Mouse (Mus musculus): Measurements from ENCODE around the gene Pecr. TPM values are rescaled to one million over a fixed set of nuclear protein-coding genes. Genes with fewer than 3 reads are reported as not detected.
"Not testable (repeated sequence)": the region's sequence is repeated elsewhere in the genome, so short reads cannot be mapped to it uniquely, and the experiment has no call there.

Gene Pecr
- polyA plus RNA-seq, 1 experiment from 2014 or later = 29.2 TPM

GRCm38 (mm10) chr1:72282604-72283003 lies 1.5 kb downstream of the Pecr start:
- WGBS = 73% methylated on average over 1 of the region's 1 CpGs
- H3K27ac ChIP-seq (replicated peaks) = no peak overlapping the region
- H3K27me3 ChIP-seq (replicated peaks; ENCODE audit: low read depth, poor library complexity, severe bottlenecking) = peaks cover 14% of the 10 kb centered on the region
- H3K36me3 ChIP-seq (replicated peaks) = no peaks in the 10 kb centered on the region; the same call in 1 of the 2 replicates
- peaks cover 17% of the 10 kb centered on the region for H3K4me1 ChIP-seq
- H3K9me3 ChIP-seq = no peaks in the 10 kb centered on the region
- no peak overlapping the region for H3K4me3 ChIP-seq
- DNase-seq (ENCODE audit: low spot score) = no peak

- peaks cover 40% of the 10 kb centered on the region for H3K36me3 ChIP-seq (replicated peaks)
- 91% methylated on average over 3 of the region's 3 CpGs for WGBS
- no peaks in the 10 kb centered on the region for H3K27me3 ChIP-seq (replicated peaks; ENCODE audit: low read depth, poor library complexity, severe bottlenecking)
- no peaks in the 10 kb centered on the region for H3K4me1 ChIP-seq
- H3K4me3 ChIP-seq = no peak overlapping the region
- no peak for DNase-seq (ENCODE audit: low spot score)
- H3K9me3 ChIP-seq = no peaks in the 10 kb centered on the region
- H3K27ac ChIP-seq (replicated peaks) = no peak overlapping the region
These were observed 6.0 kb downstream of the Pecr start for GRCm38 (mm10) chr1:72278085-72278484.

- H3K4me3 ChIP-seq = no peak overlapping the region
- H3K36me3 ChIP-seq (replicated peaks) = peaks cover 27% of the 10 kb centered on the region
- H3K4me1 ChIP-seq = peaks cover 17% of the 10 kb centered on the region
- no peaks in the 10 kb centered on the region for H3K9me3 ChIP-seq
- DNase-seq (ENCODE audit: low spot score) = no peak
- H3K27ac ChIP-seq (replicated peaks) = no peak overlapping the region
- 90% methylated on average over 3 of the region's 3 CpGs for WGBS
- no peaks in the 10 kb centered on the region for H3K27me3 ChIP-seq (replicated peaks; ENCODE audit: low read depth, poor library complexity, severe bottlenecking)
These were observed 21.0 kb downstream of the Pecr start for GRCm38 (mm10) chr1:72263099-72263498.

- Histone ChIP-seq H3K27ac (replicated peaks) (no peak overlapping the region), H3K27me3 (replicated peaks; ENCODE audit: low read depth, poor library complexity, severe bottlenecking) (no peaks in the 10 kb centered on the region), H3K4me1 (peaks cover 31% of the 10 kb centered on the region), H3K4me3 (no peak overlapping the region), H3K9me3 (no peaks in the 10 kb centered on the region), H3K36me3 (replicated peaks) (no peaks in the 10 kb centered on the region)
- 85% methylated on average over 9 of the region's 9 CpGs for WGBS
- DNase-seq (ENCODE audit: low spot score) = no peak
These were observed 27.5 kb downstream of the Pecr start for GRCm38 (mm10) chr1:72256381-72257256.

- Histone ChIP-seq H3K4me3 (peak overlapping the region; percentile 59; the same call in 1 of the 2 replicates), H3K27me3 (replicated peaks; ENCODE audit: low read depth, poor library complexity, severe bottlenecking) (no peaks in the 10 kb centered on the region), H3K36me3 (replicated peaks) (no peaks in the 10 kb centered on the region), H3K27ac (replicated peaks) (peak overlapping the region; percentile 97), H3K9me3 (no peaks in the 10 kb centered on the region), H3K4me1 (peaks cover 31% of the 10 kb centered on the region)
- DNase-seq (ENCODE audit: low spot score) = no peak
- 37% methylated on average over 11 of the region's 11 CpGs for WGBS
These were observed 28.3 kb downstream of the Pecr start for GRCm38 (mm10) chr1:72255854-72256175.

- Histone ChIP-seq H3K36me3 (replicated peaks) (no peaks in the 10 kb centered on the region), H3K4me3 (peak overlapping the region; percentile 59), H3K27me3 (replicated peaks; ENCODE audit: low read depth, poor library complexity, severe bottlenecking) (no peaks in the 10 kb centered on the region), H3K4me1 (peaks cover 31% of the 10 kb centered on the region), H3K9me3 (no peaks in the 10 kb centered on the region), H3K27ac (replicated peaks) (peak overlapping the region; percentile 97)
- WGBS = 6% methylated on average over 15 of the region's 15 CpGs
- peak; percentile 90 for DNase-seq (ENCODE audit: low spot score)
These were observed 28.9 kb downstream of the Pecr start for GRCm38 (mm10) chr1:72255062-72255853.

- H3K36me3 ChIP-seq (replicated peaks) = no peaks in the 10 kb centered on the region
- no peaks in the 10 kb centered on the region for H3K9me3 ChIP-seq
- DNase-seq (ENCODE audit: low spot score) = peak; percentile 93
- WGBS = 2% methylated on average over 35 of the region's 35 CpGs
- peaks cover 29% of the 10 kb centered on the region for H3K4me1 ChIP-seq
- peak overlapping the region; percentile 97 for H3K27ac ChIP-seq (replicated peaks)
- H3K27me3 ChIP-seq (replicated peaks; ENCODE audit: low read depth, poor library complexity, severe bottlenecking) = no peaks in the 10 kb centered on the region
- H3K4me3 ChIP-seq = peak overlapping the region; percentile 59
These were observed 29.5 kb downstream of the Pecr start for GRCm38 (mm10) chr1:72254545-72255061.

GRCm38 (mm10) chr1:72253881-72254491 lies 30.1 kb downstream of the Pecr start:
- H3K27ac ChIP-seq (replicated peaks) = peak overlapping the region; percentile 97

GRCm38 (mm10) chr1:72251806-72252205 lies 32.3 kb downstream of the Pecr start:
- Histone ChIP-seq H3K4me3 (no peak overlapping the region), H3K9me3 (no peaks in the 10 kb centered on the region), H3K4me1 (peaks cover 19% of the 10 kb centered on the region), H3K27ac (replicated peaks) (no peak overlapping the region), H3K36me3 (replicated peaks) (no peaks in the 10 kb centered on the region), H3K27me3 (replicated peaks; ENCODE audit: low read depth, poor library complexity, severe bottlenecking) (no peaks in the 10 kb centered on the region)
- DNase-seq (ENCODE audit: low spot score) = no peak
- WGBS = 83% methylated on average over 1 of the region's 1 CpGs

More at GRCm38 (mm10) chr1:72253881-72254491, 30.1 kb downstream of the Pecr start:
- Histone ChIP-seq H3K4me1 (peaks cover 22% of the 10 kb centered on the region), H3K36me3 (replicated peaks) (no peaks in the 10 kb centered on the region), H3K9me3 (no peaks in the 10 kb centered on the region), H3K27me3 (replicated peaks; ENCODE audit: low read depth, poor library complexity, severe bottlenecking) (no peaks in the 10 kb centered on the region), H3K4me3 (peak overlapping the region; percentile 59)
- 49% methylated on average over 11 of the region's 11 CpGs for WGBS
- DNase-seq (ENCODE audit: low spot score) = peak; percentile 30

GRCm38 (mm10) chr1:72248226-72248737 lies 35.8 kb downstream of the Pecr start:
- not testable (repeated sequence) for H3K36me3 ChIP-seq (replicated peaks); H3K27ac ChIP-seq (replicated peaks); H3K9me3 ChIP-seq; H3K4me1 ChIP-seq; H3K27me3 ChIP-seq (replicated peaks; ENCODE audit: low read depth, poor library complexity, severe bottlenecking); DNase-seq (ENCODE audit: low spot score); H3K4me3 ChIP-seq
- WGBS = 41% methylated on average over 9 of the region's 9 CpGs

- WGBS = under 1% methylated on average over 12 of the region's 12 CpGs
- H3K4me3 ChIP-seq = peak overlapping the region; percentile 18; the same call in 1 of the 2 replicates
- H3K27me3 ChIP-seq (replicated peaks; ENCODE audit: low read depth, poor library complexity, severe bottlenecking) = no peaks in the 10 kb centered on the region
- no peak overlapping the region for H3K27ac ChIP-seq (replicated peaks)
- H3K9me3 ChIP-seq = no peaks in the 10 kb centered on the region
- peak; percentile 79 for DNase-seq (ENCODE audit: low spot score)
- H3K4me1 ChIP-seq = peaks cover 3% of the 10 kb centered on the region; the same call in 1 of the 2 replicates
- no peaks in the 10 kb centered on the region for H3K36me3 ChIP-seq (replicated peaks)
These were observed 39.6 kb downstream of the Pecr start for GRCm38 (mm10) chr1:72244317-72245036.
